Mouse (Mus musculus) kidney, postnatal 0 days (tissue): ENCODE data around the gene Olfr715. TPM values are rescaled to one million over a fixed set of nuclear protein-coding genes. Genes with fewer than 3 reads are reported as not detected.
A peak's percentile ranks its signal among the peaks of the same experiment; 100 is the strongest.
"Not testable (repeated sequence)": the region's sequence is repeated elsewhere in the genome, so short reads cannot be mapped to it uniquely, and the experiment has no call there.

Experiments used
- ATAC-seq: fragments of 200-750 bp; cut with Nextera tagmentation; replicated peaks from 2 replicates; pipeline ENCODE4 v1.8.0; 2017; ENCODE audit warnings: low read depth, moderate number of reproducible peaks, moderate TSS enrichment, moderate library complexity; ENCODE audit not compliant: low FRiP score
- DNase-seq: peaks from one replicate; pipeline ENCODE4 v3.0.0-alpha.2; 2016; ENCODE audit warnings: low spot score
- H3K27ac ChIP-seq: fragments of 300-500 bp; sonication (generic); 2 replicates; pipeline ENCODE4 v1.5.1; 2014; ENCODE audit warnings: mild to moderate bottlenecking
- H3K27me3 ChIP-seq: fragments of 300-500 bp; sonication (generic); 2 replicates; pipeline ENCODE4 v1.6.1; 2014; ENCODE audit warnings: low read length, mixed read lengths; ENCODE audit not compliant: insufficient read depth
- H3K36me3 ChIP-seq: fragments of 300-500 bp; sonication (generic); 2 replicates; pipeline ENCODE4 v1.6.1; 2014; ENCODE audit warnings: low read length, mixed read lengths; ENCODE audit not compliant: insufficient read depth
- H3K4me1 ChIP-seq: fragments of 300-500 bp; sonication (generic); replicated peaks from 2 replicates; pipeline ENCODE4 v1.6.1; 2014; ENCODE audit warnings: antibody characterized with exemption, low read length, mixed read lengths; ENCODE audit not compliant: insufficient read depth
- H3K4me2 ChIP-seq: fragments of 300-500 bp; sonication (generic); 2 replicates; pipeline ENCODE4 v1.6.1; 2014; ENCODE audit warnings: mild to moderate bottlenecking, low read length, moderate library complexity, mixed read lengths
- H3K4me3 ChIP-seq: fragments of 300-500 bp; sonication (generic); replicated peaks from 2 replicates; pipeline ENCODE4 v1.5.1; 2014; ENCODE audit warnings: low read depth, low read length
- H3K9ac ChIP-seq: fragments of 300-500 bp; sonication (generic); 2 replicates; pipeline ENCODE4 v1.6.1; 2014; ENCODE audit warnings: low read depth, low read length
- H3K9me3 ChIP-seq: fragments of 300-500 bp; sonication (generic); replicated peaks from 2 replicates; pipeline ENCODE4 v1.6.1; 2016; ENCODE audit warnings: low read length, inconsistent platforms, mixed read lengths
- CTCF ChIP-seq: IDR thresholded peaks from 2 replicates; pipeline ENCODE4 v1.5.1; 2016; ENCODE audit warnings: antibody characterized with exemption, low read depth, mild to moderate bottlenecking, moderate library complexity
- whole genome bisulfite sequencing: fragments of 180-500 bp; shearing (Covaris S2); extraction: QIAGEN DNeasy Blood & Tissue Kit; methylation state at CpG from one replicate; pipeline ENCODE4 v1.1.7; 2014; 5-methylcytosine and 5-hydroxymethylcytosine counted together
- polyA plus RNA-seq: library from polyadenylated mRNA; unstranded; fragments of >200 nt; fragmentation: Nextera tagmentation; extraction: Ambion mirVana; gene quantifications from 2 replicates; pipeline ENCODE4 v1.2.1, GENCODE M21; 2015

Gene Olfr715
- polyA plus RNA-seq, result not detected in 2 replicates

- ATAC-seq, H3K4me3 ChIP-seq, H3K27me3 ChIP-seq, H3K9ac ChIP-seq, DNase-seq, H3K9me3 ChIP-seq, H3K36me3 ChIP-seq, H3K4me1 ChIP-seq, H3K4me2 ChIP-seq, H3K27ac ChIP-seq: not testable (repeated sequence)
- WGBS, result 92% methylated on average over 2 of the region's 3 CpGs
Observed at GRCm38 (mm10) chr7:107130983-107131382, at the start of gene Olfr715. TSS of gene Olfr715 (minus strand) at chr7:107131083.

GRCm38 (mm10) chr7:107180406-107180805 lies 49.5 kb upstream of the Olfr715 start:
- WGBS, result 26% methylated on average over 2 of the region's 2 CpGs
- no peak for DNase-seq

GRCm38 (mm10) chr7:107166690-107167089 lies 35.8 kb upstream of the Olfr715 start, which contains the start of gene Nlrp14:
TSS of gene Nlrp14 (plus strand) at chr7:107166990.
- DNase-seq (no peak), ATAC-seq (no peak)
- H3K36me3 ChIP-seq, result no peaks in the 10 kb centered on the region
- no peak within 1 kb of the TSS for H3K4me3 ChIP-seq
- WGBS, result 81% methylated on average over 10 of the region's 10 CpGs
- H3K27ac ChIP-seq, result no peak within 1 kb of the TSS
- no peak for TF ChIP-seq CTCF
- H3K4me2 ChIP-seq, result no peak within 1 kb of the TSS
- H3K4me1 ChIP-seq, result no peaks in the 10 kb centered on the region
- no peak within 1 kb of the TSS for H3K9ac ChIP-seq
- no peaks in the 10 kb centered on the region for H3K9me3 ChIP-seq
- H3K27me3 ChIP-seq, result no peaks in the 10 kb centered on the region

More at GRCm38 (mm10) chr7:107180406-107180805, 49.5 kb upstream of the Olfr715 start:
- Histone ChIP-seq H3K4me3 (no peak overlapping the region), H3K9ac (no peak overlapping the region), H3K4me2 (no peak overlapping the region), H3K27ac (no peak overlapping the region), H3K27me3 (no peaks in the 10 kb centered on the region), H3K36me3 (no peaks in the 10 kb centered on the region), H3K9me3 (no peaks in the 10 kb centered on the region), H3K4me1 (no peaks in the 10 kb centered on the region)
- TF ChIP-seq CTCF, result peak; percentile 14; the same call in 1 of the 2 replicates
- ATAC-seq, result no peak

- 61% methylated on average over 2 of the region's 2 CpGs for WGBS
- ATAC-seq, result not testable (repeated sequence)
Observed at GRCm38 (mm10) chr7:107138027-107138426, 7.1 kb upstream of the Olfr715 start, which contains the start of gene Olfr716. TSS of gene Olfr716 (plus strand) at chr7:107138327.

GRCm38 (mm10) chr7:107110269-107110668 lies 20.6 kb downstream of the Olfr715 start, which contains the start of gene Olfr715b:
TSS of gene Olfr715b (minus strand) at chr7:107110369.
- H3K36me3 ChIP-seq, H3K4me3 ChIP-seq, ATAC-seq, H3K27me3 ChIP-seq, H3K4me1 ChIP-seq, H3K4me2 ChIP-seq, H3K27ac ChIP-seq, DNase-seq, H3K9me3 ChIP-seq, H3K9ac ChIP-seq: not testable (repeated sequence)
- WGBS, result 70% methylated on average over 1 of the region's 2 CpGs

More at GRCm38 (mm10) chr7:107138027-107138426, 7.1 kb upstream of the Olfr715 start, which contains the start of gene Olfr716:
- DNase-seq, H3K4me3 ChIP-seq, H3K27ac ChIP-seq, H3K36me3 ChIP-seq, H3K4me1 ChIP-seq, H3K4me2 ChIP-seq, H3K27me3 ChIP-seq, H3K9me3 ChIP-seq, H3K9ac ChIP-seq: not testable (repeated sequence)

- H3K9me3 ChIP-seq, result no peaks in the 10 kb centered on the region
- no peaks in the 10 kb centered on the region for H3K36me3 ChIP-seq
- no peak within 1 kb of the TSS for H3K9ac ChIP-seq
- H3K4me3 ChIP-seq, result no peak within 1 kb of the TSS
- no peak for ATAC-seq
- WGBS, result 56% methylated on average over 1 of the region's 1 CpGs
- H3K4me1 ChIP-seq, result no peaks in the 10 kb centered on the region
- no peak within 1 kb of the TSS for H3K4me2 ChIP-seq
- H3K27ac ChIP-seq, result no peak within 1 kb of the TSS
- DNase-seq, result no peak
- TF ChIP-seq CTCF, result no peak
- no peaks in the 10 kb centered on the region for H3K27me3 ChIP-seq
Observed at GRCm38 (mm10) chr7:107092920-107093319, 38.0 kb downstream of the Olfr715 start, which contains the start of gene Olfr17. TSS of gene Olfr17 (plus strand) at chr7:107093220.

Other genes starting within 250 kb of the Olfr715 start
- gene Olfr706, start 242.9 kb downstream of the Olfr715 start, polyA plus RNA-seq, result not detected in 2 replicates
- gene Olfr707, start 229.8 kb downstream of the Olfr715 start, polyA plus RNA-seq, result not detected in 2 replicates
- gene Olfr1532-ps1, start 223.1 kb downstream of the Olfr715 start, polyA plus RNA-seq, result not detected in 2 replicates
- gene Olfr709-ps1, start 198.9 kb downstream of the Olfr715 start, polyA plus RNA-seq, result not detected in 2 replicates
- not detected in 2 replicates for gene Olfr710, start 182.8 kb downstream of the Olfr715 start, polyA plus RNA-seq
- gene Olfr6, start 167.1 kb downstream of the Olfr715 start, polyA plus RNA-seq, result not detected in 2 replicates
- gene Olfr711, start 155.6 kb downstream of the Olfr715 start, polyA plus RNA-seq, result not detected in 2 replicates
- not detected in 2 replicates for gene Olfr2, start 125.0 kb downstream of the Olfr715 start, polyA plus RNA-seq
- not detected in 2 replicates for gene Olfr713, start 99.9 kb downstream of the Olfr715 start, polyA plus RNA-seq
- gene Olfr714, start 60.1 kb downstream of the Olfr715 start, polyA plus RNA-seq, result not detected in 2 replicates
- not detected in 2 replicates for gene Olfr17, start 37.9 kb downstream of the Olfr715 start, polyA plus RNA-seq
- gene Olfr715b, start 20.7 kb downstream of the Olfr715 start, polyA plus RNA-seq, result not detected in 2 replicates
- gene Olfr716, start 7.2 kb upstream of the Olfr715 start, polyA plus RNA-seq, result not detected in 2 replicates
- gene Nlrp14, start 35.9 kb upstream of the Olfr715 start, polyA plus RNA-seq, result not detected in 2 replicates
- gene Rbmxl2, start 78.4 kb upstream of the Olfr715 start, polyA plus RNA-seq, result not detected in 2 replicates
- 2.2 and 3.2 TPM in 2 replicates for gene Syt9, start 239.6 kb upstream of the Olfr715 start, polyA plus RNA-seq